Mouse (Mus musculus) liver, embryonic 16.5 days (tissue): Measurements from ENCODE around the gene Rnf212b. TPM values are rescaled to one million over a fixed set of nuclear protein-coding genes. Genes with fewer than 3 reads are reported as not detected.

Experiments used
- ATAC-seq: fragments of 200-750 bp; cut with Nextera tagmentation; 2 replicates; pipeline ENCODE4 v1.8.0; 2017; ENCODE audit warnings: low read depth, mild to moderate bottlenecking, moderate number of reproducible peaks, moderate library complexity
- H3K27ac ChIP-seq: fragments of 300-500 bp; sonication (generic); 2 replicates; pipeline ENCODE4 v1.5.1; 2014; ENCODE audit warnings: mild to moderate bottlenecking, low read length
- H3K27me3 ChIP-seq: fragments of 300-500 bp; sonication (generic); 2 replicates; pipeline ENCODE4 v1.6.1; 2014; ENCODE audit warnings: low read depth, low read length, mixed read lengths; ENCODE audit not compliant: control insufficient read depth, insufficient read depth
- H3K36me3 ChIP-seq: fragments of 300-500 bp; sonication (generic); 2 replicates; pipeline ENCODE4 v1.6.1; 2014; ENCODE audit warnings: mild to moderate bottlenecking; ENCODE audit not compliant: control insufficient read depth, insufficient read depth
- H3K4me1 ChIP-seq: fragments of 300-500 bp; sonication (generic); 2 replicates; pipeline ENCODE4 v1.6.1; 2014; ENCODE audit warnings: low read depth, low read length, mixed read lengths; ENCODE audit not compliant: control insufficient read depth
- H3K4me2 ChIP-seq: fragments of 300-500 bp; sonication (generic); 2 replicates; pipeline ENCODE4 v1.6.1; 2014; ENCODE audit warnings: low read depth, low read length, mixed read lengths
- H3K4me3 ChIP-seq: fragments of 300-500 bp; sonication (generic); 2 replicates; pipeline ENCODE4 v1.5.1; 2014; ENCODE audit warnings: low read depth, mild to moderate bottlenecking, low read length
- H3K9ac ChIP-seq: fragments of 300-500 bp; sonication (generic); 2 replicates; pipeline ENCODE4 v1.6.1; 2014; ENCODE audit warnings: low read depth, low read length
- H3K9me3 ChIP-seq: fragments of 300-500 bp; sonication (generic); replicated peaks from 2 replicates; pipeline ENCODE4 v1.6.1; 2016; ENCODE audit warnings: low read length; ENCODE audit not compliant: control insufficient read depth
- WGBS: fragments of 180-500 bp; shearing (Covaris S2); extraction: QIAGEN DNeasy Blood & Tissue Kit; methylation state at CpG from one replicate; pipeline ENCODE4 v1.1.7; 2014; ENCODE audit not compliant: insufficient replicate concordance; 5-methylcytosine and 5-hydroxymethylcytosine counted together
- polyA plus RNA-seq: library from polyadenylated mRNA; unstranded; fragments of >200 nt; fragmentation: Nextera tagmentation; extraction: Ambion mirVana; gene quantifications from 2 replicates; pipeline ENCODE4 v1.2.1, GENCODE M21; 2015

The Rnf212b gene
- polyA plus RNA-seq, 1 experiment from 2014 or later: not detected

DNA sequence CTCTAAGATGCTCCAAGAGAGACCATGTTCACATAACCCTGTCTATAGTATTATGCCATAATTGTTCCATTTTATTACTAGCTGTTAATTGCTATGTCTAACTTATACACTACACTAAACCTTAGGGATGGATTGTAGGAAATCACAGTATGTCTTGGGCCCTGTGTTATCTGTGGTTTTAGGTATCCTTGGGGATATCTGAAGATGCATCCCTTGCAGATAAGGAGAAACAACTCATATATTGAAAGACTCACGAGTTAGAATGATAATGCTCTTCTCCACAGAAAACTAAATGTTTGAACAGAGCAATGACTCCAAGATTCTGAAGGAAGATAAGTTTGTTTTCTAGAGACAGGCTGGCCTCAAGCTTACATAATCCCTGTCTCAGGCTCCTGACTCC, 20.6 kb upstream of the Rnf212b start:
- H3K9me3 ChIP-seq: no peaks in the 10 kb centered on the region
- 27% methylated on average over 1 of the region's 1 CpGs for WGBS
- no peak for ATAC-seq
- no peak overlapping the region for H3K4me2 ChIP-seq
- H3K4me3 ChIP-seq: no peak overlapping the region
- H3K9ac ChIP-seq: no peak overlapping the region
- no peak overlapping the region for H3K27ac ChIP-seq
- no peaks in the 10 kb centered on the region for H3K36me3 ChIP-seq
- H3K27me3 ChIP-seq: no peaks in the 10 kb centered on the region
- H3K4me1 ChIP-seq: no peaks in the 10 kb centered on the region

DNA sequence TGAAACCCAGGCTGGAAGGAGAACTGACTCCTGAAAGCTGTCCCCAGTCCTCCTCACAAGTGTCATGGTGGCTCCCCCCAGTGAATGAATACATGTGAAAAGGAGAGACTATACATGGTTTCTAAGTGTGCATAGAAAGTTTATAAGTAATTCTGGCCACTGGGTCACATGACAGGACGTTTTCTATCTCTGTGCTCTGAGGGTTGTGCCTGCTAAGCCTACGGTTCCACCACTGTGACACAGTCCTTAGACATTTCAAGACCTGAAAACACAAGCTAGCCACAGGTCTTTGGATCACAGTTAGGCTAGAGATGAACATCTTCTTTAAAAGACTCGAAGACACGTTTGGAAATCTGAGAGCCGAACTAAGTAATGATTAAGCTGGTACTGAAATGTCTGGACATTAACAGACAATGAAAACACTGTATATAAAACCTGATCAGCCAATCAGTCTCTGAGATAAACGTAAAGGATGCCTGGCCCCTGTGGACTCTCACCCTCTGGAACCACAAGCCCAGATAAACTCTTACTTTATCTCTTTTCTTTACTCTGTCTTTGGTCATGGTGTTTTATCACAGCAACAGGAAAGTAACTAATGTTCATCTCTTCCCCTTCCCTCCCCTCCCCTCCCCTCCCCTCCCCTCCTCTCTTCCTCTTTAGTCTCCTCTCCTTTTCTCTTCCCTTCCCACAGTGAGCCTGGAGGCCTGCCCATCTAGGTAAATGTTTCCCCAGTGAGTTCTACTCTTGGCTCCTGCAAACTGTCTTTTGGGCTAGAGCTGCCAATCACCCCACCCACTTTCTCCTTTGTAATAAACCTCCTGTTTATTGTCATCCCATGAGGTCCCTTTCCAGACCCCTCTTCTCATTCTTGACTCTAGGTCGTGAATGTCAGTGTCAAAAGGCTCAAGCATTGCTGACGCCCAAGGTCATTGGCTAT, 19.8 kb upstream of the Rnf212b start:
- H3K9me3 ChIP-seq: no peaks in the 10 kb centered on the region

DNA sequence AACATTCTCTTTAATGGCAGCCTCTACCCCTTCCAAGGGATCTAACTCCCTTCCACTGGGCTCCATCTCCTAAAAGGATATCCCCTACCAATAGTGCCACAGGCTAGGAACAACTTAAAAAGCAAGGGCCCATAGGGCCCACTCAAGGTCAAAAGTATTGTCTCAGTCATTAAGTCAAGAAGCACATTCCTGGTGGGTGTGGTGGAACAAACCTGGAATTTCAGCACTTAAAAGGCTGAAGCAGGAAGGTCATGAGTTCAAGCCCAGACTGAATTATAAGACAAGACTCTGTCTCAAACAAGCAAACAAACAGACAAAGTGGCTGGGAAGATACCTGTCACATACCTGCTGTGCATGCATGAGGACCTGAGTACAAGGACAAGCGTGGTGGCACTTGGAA, 18.0 kb upstream of the Rnf212b start:
- H3K9me3 ChIP-seq: no peaks in the 10 kb centered on the region
- H3K36me3 ChIP-seq: no peaks in the 10 kb centered on the region
- no peaks in the 10 kb centered on the region for H3K27me3 ChIP-seq
- H3K4me2 ChIP-seq: no peak overlapping the region
- no peak overlapping the region for H3K9ac ChIP-seq
- 70% methylated on average over 1 of the region's 1 CpGs for WGBS
- no peak for ATAC-seq
- H3K27ac ChIP-seq: no peak overlapping the region
- H3K4me3 ChIP-seq: no peak overlapping the region
- no peaks in the 10 kb centered on the region for H3K4me1 ChIP-seq

More for the DNA sequence above, 19.8 kb upstream of the Rnf212b start:
- ATAC-seq: no peak
- Histone ChIP-seq H3K4me2 (no peak overlapping the region), H3K9ac (no peak overlapping the region), H3K4me1 (no peaks in the 10 kb centered on the region), H3K36me3 (no peaks in the 10 kb centered on the region), H3K4me3 (no peak overlapping the region), H3K27me3 (no peaks in the 10 kb centered on the region), H3K27ac (no peak overlapping the region)
- WGBS: 47% methylated on average over 8 of the region's 8 CpGs

DNA sequence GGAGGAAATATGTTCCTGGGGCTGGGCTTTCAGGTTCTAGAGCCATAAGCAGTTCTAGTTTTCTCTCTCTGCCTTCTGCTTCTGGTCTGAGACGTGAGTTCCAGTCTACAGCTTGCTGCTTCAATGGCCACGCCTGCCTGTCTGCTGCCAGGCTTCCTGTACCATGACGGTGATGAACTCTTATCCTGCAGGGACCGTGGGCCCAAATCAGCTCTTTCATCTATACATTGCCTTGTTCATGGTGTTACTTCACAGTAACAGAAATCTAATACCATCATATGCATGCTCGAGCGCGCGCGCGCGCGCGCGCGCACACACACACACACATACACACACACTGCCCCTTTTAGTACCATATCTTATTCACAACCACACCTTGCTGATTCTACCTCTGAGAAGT, 17.2 kb upstream of the Rnf212b start:
- Histone ChIP-seq H3K27me3 (no peaks in the 10 kb centered on the region), H3K4me3 (no peak overlapping the region), H3K4me2 (no peak overlapping the region), H3K9me3 (no peaks in the 10 kb centered on the region), H3K9ac (no peak overlapping the region), H3K4me1 (no peaks in the 10 kb centered on the region), H3K36me3 (no peaks in the 10 kb centered on the region), H3K27ac (no peak overlapping the region)
- no peak for ATAC-seq
- 83% methylated on average over 15 of the region's 15 CpGs for WGBS

DNA sequence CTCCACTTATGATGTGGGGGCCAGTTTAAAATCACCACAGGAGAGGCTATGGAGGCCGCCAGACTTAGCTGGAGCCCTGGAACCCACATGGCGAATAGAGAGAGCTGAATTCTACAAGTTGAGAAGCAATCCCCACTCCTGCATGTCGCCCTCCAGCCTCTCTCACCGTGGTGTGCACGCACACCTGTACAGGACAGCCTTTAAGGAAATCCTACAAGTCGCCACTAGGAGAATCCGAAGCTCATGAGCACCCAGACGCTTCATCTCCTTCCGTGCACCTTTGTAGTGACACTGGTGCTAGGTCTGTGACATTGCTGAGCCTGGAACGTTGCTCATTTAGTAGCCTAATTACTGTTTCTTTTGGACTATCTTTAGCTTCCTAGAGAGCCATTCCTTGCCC, 14.3 kb upstream of the Rnf212b start:
- Histone ChIP-seq H3K27ac (no peak overlapping the region), H3K9ac (no peak overlapping the region), H3K27me3 (no peaks in the 10 kb centered on the region), H3K36me3 (no peaks in the 10 kb centered on the region), H3K4me2 (no peak overlapping the region), H3K4me3 (no peak overlapping the region), H3K9me3 (no peaks in the 10 kb centered on the region), H3K4me1 (no peaks in the 10 kb centered on the region)
- ATAC-seq: no peak
- WGBS: 48% methylated on average over 10 of the region's 10 CpGs

DNA sequence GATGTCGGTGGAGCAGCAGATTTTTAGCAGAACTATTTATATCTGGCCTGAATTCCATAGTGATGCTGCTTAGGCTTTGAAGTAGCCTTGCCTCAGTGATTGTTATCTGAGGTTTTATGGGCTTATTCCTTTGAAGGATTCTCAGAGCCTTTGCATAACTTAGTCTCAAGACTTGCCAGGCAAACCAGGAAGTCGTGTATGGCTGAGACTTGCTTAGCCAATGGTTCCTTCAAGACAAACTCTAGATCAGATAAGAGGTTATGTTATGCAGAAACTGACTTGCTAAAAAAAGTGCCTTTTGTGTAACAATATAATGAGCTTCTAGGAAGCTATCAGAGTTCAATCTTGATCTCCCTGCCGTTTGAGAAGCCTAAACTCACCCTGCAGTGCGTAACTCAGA, 11.5 kb upstream of the Rnf212b start:
- Histone ChIP-seq H3K36me3 (no peaks in the 10 kb centered on the region), H3K4me3 (no peak overlapping the region), H3K9me3 (no peaks in the 10 kb centered on the region), H3K27me3 (no peaks in the 10 kb centered on the region), H3K4me2 (no peak overlapping the region), H3K4me1 (no peaks in the 10 kb centered on the region), H3K9ac (no peak overlapping the region), H3K27ac (no peak overlapping the region)
- WGBS: 46% methylated on average over 4 of the region's 4 CpGs
- no peak for ATAC-seq

DNA sequence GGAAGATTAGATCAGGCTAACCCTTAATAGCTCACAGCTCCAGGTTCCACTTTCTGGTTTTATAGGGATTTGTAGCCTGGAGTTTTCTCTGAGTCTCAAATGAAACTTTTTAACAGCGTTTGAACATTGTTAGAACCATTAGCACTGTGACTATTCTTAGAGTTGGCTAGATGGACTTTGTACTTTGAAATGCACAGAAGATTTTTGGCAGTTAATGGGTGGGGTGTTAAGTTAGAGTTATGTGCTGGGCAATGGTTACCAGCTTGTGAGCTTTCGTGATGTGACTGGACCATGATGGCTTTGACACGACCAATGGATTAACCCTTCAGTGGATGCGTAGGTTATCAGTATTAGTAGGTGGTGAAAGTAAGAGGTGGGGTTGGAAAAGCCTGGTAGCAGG, 7.8 kb upstream of the Rnf212b start:
- WGBS: 53% methylated on average over 4 of the region's 4 CpGs
- Histone ChIP-seq H3K27ac (no peak overlapping the region), H3K27me3 (no peaks in the 10 kb centered on the region), H3K4me3 (no peak overlapping the region), H3K9ac (no peak overlapping the region), H3K36me3 (no peaks in the 10 kb centered on the region), H3K9me3 (no peaks in the 10 kb centered on the region), H3K4me1 (no peaks in the 10 kb centered on the region), H3K4me2 (no peak overlapping the region)
- ATAC-seq: no peak

DNA sequence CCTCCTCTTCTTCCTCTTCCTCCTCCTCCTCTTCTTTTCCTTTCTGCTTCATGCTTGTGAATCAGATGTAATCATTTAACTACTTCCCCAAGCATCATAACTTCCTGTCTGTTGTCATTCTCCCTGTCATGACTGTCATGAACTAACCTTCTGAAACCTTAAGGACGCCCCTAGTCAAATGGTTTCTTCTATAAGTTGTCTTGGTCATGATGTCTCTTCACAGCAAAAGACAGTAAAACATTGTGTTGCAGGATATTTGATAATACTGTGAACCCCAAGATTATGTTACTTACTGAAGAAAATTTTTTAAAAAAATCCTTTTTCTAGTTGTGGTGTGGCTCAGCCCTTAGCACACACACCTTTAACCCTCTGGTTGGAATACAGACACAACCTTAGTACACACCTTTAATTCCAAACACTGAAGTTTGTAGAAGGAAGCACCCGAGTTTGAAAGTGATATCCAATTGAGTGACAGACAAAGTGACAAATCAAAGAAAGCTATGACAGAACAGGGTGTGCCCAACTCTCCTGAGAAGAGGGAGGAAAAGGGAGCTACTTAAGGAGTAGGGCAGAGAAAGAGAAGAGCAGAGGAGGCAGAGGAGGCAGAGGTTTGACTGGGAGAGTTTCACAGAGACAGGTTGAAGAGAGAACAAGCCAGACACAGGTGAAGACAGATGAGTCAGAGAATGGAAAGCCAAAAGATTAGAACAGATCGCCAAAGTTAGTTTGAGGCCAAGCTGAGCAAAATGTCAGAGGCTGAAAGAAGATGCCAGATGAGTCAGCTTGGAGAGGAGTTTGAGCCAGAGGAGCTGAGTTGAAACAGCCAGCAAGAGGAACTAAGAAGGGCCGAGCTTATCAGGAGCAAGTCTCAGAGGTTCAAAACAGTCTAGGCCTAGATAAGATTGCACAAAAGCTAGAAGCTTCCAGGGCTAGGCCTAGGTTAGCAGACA, 4.9 kb upstream of the Rnf212b start:
- no peaks in the 10 kb centered on the region for H3K4me1 ChIP-seq
- no peaks in the 10 kb centered on the region for H3K9me3 ChIP-seq
- H3K27me3 ChIP-seq: no peaks in the 10 kb centered on the region
- H3K36me3 ChIP-seq: no peaks in the 10 kb centered on the region
- H3K9ac ChIP-seq: no peak overlapping the region
- 24% methylated on average over 4 of the region's 4 CpGs for WGBS
- H3K4me3 ChIP-seq: no peak overlapping the region
- H3K4me2 ChIP-seq: no peak overlapping the region
- H3K27ac ChIP-seq: no peak overlapping the region
- no peak for ATAC-seq

DNA sequence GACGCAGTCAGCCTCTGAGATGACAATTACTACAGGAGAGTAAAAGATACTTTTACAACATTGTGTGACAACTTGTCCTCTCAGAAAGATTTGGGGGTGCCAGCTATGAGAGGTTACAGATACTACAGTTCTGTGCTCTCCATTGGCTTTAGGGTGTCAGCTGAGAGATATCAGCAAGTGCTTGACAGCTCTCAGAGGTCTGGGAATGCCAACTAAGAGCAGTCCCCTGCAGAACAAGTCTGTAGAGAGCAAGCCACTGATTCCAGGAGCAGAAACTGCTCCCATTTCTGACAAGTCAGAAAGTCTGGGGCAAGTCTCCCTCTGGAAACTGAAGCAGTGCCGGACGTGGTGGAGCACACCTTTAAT, 4.3 kb upstream of the Rnf212b start:
- Histone ChIP-seq H3K4me3 (no peak overlapping the region), H3K27me3 (no peaks in the 10 kb centered on the region), H3K36me3 (no peaks in the 10 kb centered on the region), H3K9me3 (no peaks in the 10 kb centered on the region), H3K4me2 (no peak overlapping the region), H3K9ac (no peak overlapping the region), H3K4me1 (no peaks in the 10 kb centered on the region), H3K27ac (no peak overlapping the region)
- 39% methylated on average over 3 of the region's 3 CpGs for WGBS
- no peak for ATAC-seq
